Mouse (Mus musculus): ENCODE measurements around the gene Fli1. TPM values are rescaled to one million over a fixed set of nuclear protein-coding genes. Genes with fewer than 3 reads are reported as not detected.

Fli1 gene
- total RNA-seq, 2 experiments from 2014 or later, result 26.4 to 28.2 TPM

- no peak for DNase-seq (ENCODE audit: low spot score)
- intact Hi-C loops (cut with DNase I), result no loop called here
Measured at GRCm38 (mm10) chr9:32376863-32377590, 165.6 kb downstream of the Fli1 start.

GRCm38 (mm10) chr9:32376031-32376430, 166.6 kb downstream of the Fli1 start:
- intact Hi-C loops (cut with DNase I), result no loop called here
- DNase-seq (ENCODE audit: low spot score), result no peak

GRCm38 (mm10) chr9:32373656-32374055, 169.0 kb downstream of the Fli1 start:
- intact Hi-C loops (cut with DNase I), result no loop called here
- DNase-seq (ENCODE audit: low spot score), result no peak

Other genes with a start within 250 kb of the Fli1 start
- gene Kcnj5, start 198.5 kb downstream of the Fli1 start, total RNA-seq (2021), result 10 to 100 TPM; 50.8 to 56.0 TPM
- not detected for gene Kcnj1, start 170.4 kb downstream of the Fli1 start, total RNA-seq (2021)
- gene Ets1, start 93.4 kb upstream of the Fli1 start, total RNA-seq (2021), result 10 to 100 TPM; 64.3 to 67.1 TPM

All from heart, postnatal 25 days (tissue).